ENCODE assay signal across 26 mouse cellular contexts in genomic region chr2:159481399-159482080, GRCm38 (mm10).
A peak's percentile ranks its signal among the peaks of the same experiment; 100 is the strongest.
DNase-seq lines count a peak whose midpoint lies in the region; ATAC-seq lines count a peak whose summit lies in the region.
"Had no signal": no experiment of that assay in that cellular context is flagged by ENCODE, and none has a peak within 500 bp of the region (broad histone marks: within the 10 kb centered on the region; RNA-seq: fewer than 3 reads in every experiment).

No protein-coding gene starts in this region.

- WGBS in kidney, embryonic 16.5 days, result 77% methylated on average over 6 of the region's 6 CpGs
- 29% methylated on average over 6 of the region's 6 CpGs for WGBS in embryonic facial prominence, embryonic 14.5 days

- H3K4me1 ChIP-seq in kidney, embryonic 16.5 days (ENCODE audit: insufficient read depth, low read length), result no peaks in the 10 kb centered on the region
- H3K4me1 ChIP-seq in brown adipose tissue, adult 24 weeks (ENCODE audit: control insufficient read depth, insufficient read depth, insufficient read length, low read length), result peaks cover 5% of the 10 kb centered on the region
- no peaks in the 10 kb centered on the region for H3K4me1 ChIP-seq in embryonic facial prominence, embryonic 14.5 days (ENCODE audit: control insufficient read depth, insufficient read depth, low read length)
- H3K4me1 ChIP-seq: forebrain, embryonic 13.5 days; hindbrain, embryonic 13.5 days; kidney, embryonic 15.5 days; liver, embryonic 15.5 days; stomach, embryonic 15.5 days had no signal

- no peaks in the 10 kb centered on the region for H3K36me3 ChIP-seq in kidney, embryonic 16.5 days (ENCODE audit: insufficient read depth, low read length)
- H3K36me3 ChIP-seq in embryonic facial prominence, embryonic 14.5 days (ENCODE audit: control insufficient read depth, insufficient read depth, low read length), result no peaks in the 10 kb centered on the region
- H3K36me3 ChIP-seq: hindbrain, embryonic 13.5 days; kidney, embryonic 15.5 days; liver, embryonic 15.5 days; stomach, embryonic 15.5 days had no signal

- H3K27ac ChIP-seq in kidney, embryonic 16.5 days (ENCODE audit: low read length), result 0 out of 2 replicates have a peak overlapping the region, but pooled peaks have one; percentile 30
- H3K27ac ChIP-seq in brown adipose tissue, adult 24 weeks (replicated peaks; ENCODE audit: low read depth, low read length), result peak overlapping the region; percentile 70
- H3K27ac ChIP-seq in embryonic facial prominence, embryonic 14.5 days (replicated peaks; ENCODE audit: low read depth, low read length), result no peak overlapping the region; the same call in 1 of the 2 replicates
- H3K27ac ChIP-seq: forebrain, embryonic 13.5 days; hindbrain, embryonic 13.5 days; kidney, embryonic 15.5 days; layer of hippocampus, adult 2 months; left cerebral cortex, adult 2 months; liver, embryonic 15.5 days; stomach, embryonic 15.5 days had no signal

- H3K9me3 ChIP-seq in kidney, embryonic 16.5 days (ENCODE audit: low read length), result no peaks in the 10 kb centered on the region
- no peaks in the 10 kb centered on the region for H3K9me3 ChIP-seq in embryonic facial prominence, embryonic 14.5 days (ENCODE audit: control insufficient read depth, low read length)
- H3K9me3 ChIP-seq: forebrain, embryonic 13.5 days; hindbrain, embryonic 13.5 days; kidney, embryonic 15.5 days; liver, embryonic 15.5 days; stomach, embryonic 15.5 days had no signal

- peak; percentile 87 for DNase-seq in heart, adult 11 months
- DNase-seq in heart, postnatal 4 days, result no peak
- no peak for DNase-seq in kidney, adult 8-10 months
- peak; percentile 83 for DNase-seq in embryonic facial prominence, embryonic 14.5 days (ENCODE audit: low spot score)
- no peak for DNase-seq in layer of hippocampus, adult 11-12 months (ENCODE audit: low spot score)
- DNase-seq: adrenal gland, postnatal 14 days; cerebellum, adult 11-12 months; cerebellum, adult 9-11 months; gastrocnemius, postnatal 36 days; lung, embryonic 14.5 days; lung, postnatal 14 days; midbrain, embryonic 14.5 days; retina, postnatal 1 day; right cerebral cortex, postnatal 14 days had no signal

- H3K4me3 ChIP-seq in kidney, embryonic 16.5 days (ENCODE audit: low read length), result no peak overlapping the region
- H3K4me3 ChIP-seq in brown adipose tissue, adult 24 weeks (ENCODE audit: insufficient read depth, low read depth, low read length), result no peak overlapping the region
- H3K4me3 ChIP-seq in embryonic facial prominence, embryonic 14.5 days (ENCODE audit: low read depth, low read length), result no peak overlapping the region
- H3K4me3 ChIP-seq: forebrain, embryonic 13.5 days; hindbrain, embryonic 13.5 days; kidney, embryonic 15.5 days; layer of hippocampus, adult 2 months; left cerebral cortex, adult 2 months; liver, embryonic 15.5 days; stomach, embryonic 15.5 days had no signal

- no peaks in the 10 kb centered on the region for H3K27me3 ChIP-seq in kidney, embryonic 16.5 days (ENCODE audit: insufficient read depth, low read length)
- H3K27me3 ChIP-seq in embryonic facial prominence, embryonic 14.5 days (replicated peaks; ENCODE audit: control insufficient read depth, insufficient read depth, low read length), result no peaks in the 10 kb centered on the region
- H3K27me3 ChIP-seq: forebrain, embryonic 13.5 days; hindbrain, embryonic 13.5 days; kidney, embryonic 15.5 days; liver, embryonic 15.5 days; stomach, embryonic 15.5 days had no signal

- H3K9ac ChIP-seq in kidney, embryonic 16.5 days (replicated peaks; ENCODE audit: low read length), result no peak overlapping the region
- H3K9ac ChIP-seq in embryonic facial prominence, embryonic 14.5 days (ENCODE audit: low read depth, low read length), result no peak overlapping the region
- H3K9ac ChIP-seq: forebrain, embryonic 13.5 days; hindbrain, embryonic 13.5 days; kidney, embryonic 15.5 days; liver, embryonic 15.5 days; lung, embryonic 14.5 days; stomach, embryonic 15.5 days had no signal

- no peak for ATAC-seq in kidney, embryonic 16.5 days (ENCODE audit: low FRiP score, low TSS enrichment)
- ATAC-seq in embryonic facial prominence, embryonic 14.5 days (ENCODE audit: low read depth), result peak; percentile 65; the same call in 1 of the 2 replicates
- no peak for ATAC-seq in granulocyte monocyte progenitor cell, adult 5-6 weeks (replicated peaks; ENCODE audit: poor library complexity, severe bottlenecking)
- ATAC-seq: CD4-positive, CD25-positive, alpha-beta regulatory T cell, adult 4 months; forebrain, embryonic 13.5 days; intestine, embryonic 16.5 days had no signal

- H3K4me2 ChIP-seq in kidney, embryonic 16.5 days (replicated peaks; ENCODE audit: low read depth, low read length), result no peak overlapping the region
- H3K4me2 ChIP-seq in embryonic facial prominence, embryonic 14.5 days (ENCODE audit: low read depth, low read length), result no peak overlapping the region
- H3K4me2 ChIP-seq: forebrain, embryonic 13.5 days; hindbrain, embryonic 13.5 days; kidney, embryonic 15.5 days; liver, embryonic 15.5 days; lung, embryonic 14.5 days; stomach, embryonic 15.5 days had no signal

Comparison
In these comparisons a context has a peak if more than half of its experiments do, and no peak if none do; other contexts are left out.
1. DNase-seq: peak in heart, adult 11 months (single experiment) and embryonic facial prominence, embryonic 14.5 days (single experiment); none in heart, postnatal 4 days (single experiment), kidney, adult 8-10 months (0 of 2) and layer of hippocampus, adult 11-12 months (single experiment).